Mouse (Mus musculus) MEL-GATA-1-ER (cell line): ENCODE measurements around the gene Sp6.

Experiments
- DNase-seq: peaks from one replicate; pipeline ENCODE4 v3.0.0-alpha.2; 2012; ENCODE audit warnings: low read depth; ENCODE audit errors: extremely low read depth

The Sp6 gene

GRCm38 (mm10) chr11:97013121-97013670 lies at the start of gene Sp6:
Gene Sp6, plus strand, starts transcription at chr11:97013394.
- no peak for DNase-seq

- DNase-seq, result no peak
These were observed 49.6 kb upstream of the Sp6 start for GRCm38 (mm10) chr11:96963580-96963979.

- DNase-seq, result no peak
These were observed 47.0 kb upstream of the Sp6 start for GRCm38 (mm10) chr11:96966172-96966571.

- no peak for DNase-seq
These were observed 46.2 kb upstream of the Sp6 start for GRCm38 (mm10) chr11:96966914-96967543.

GRCm38 (mm10) chr11:96967544-96968269 lies 45.5 kb upstream of the Sp6 start:
- DNase-seq, result no peak

GRCm38 (mm10) chr11:96968476-96968875 lies 44.7 kb upstream of the Sp6 start:
- DNase-seq, result no peak

- peak; percentile 66 for DNase-seq
These were observed 43.9 kb upstream of the Sp6 start for GRCm38 (mm10) chr11:96969280-96969722.

- no peak for DNase-seq
These were observed 43.4 kb upstream of the Sp6 start for GRCm38 (mm10) chr11:96969746-96970145.

GRCm38 (mm10) chr11:96970341-96970740 lies 42.9 kb upstream of the Sp6 start:
- no peak for DNase-seq

- no peak for DNase-seq
These were observed 40.3 kb upstream of the Sp6 start for GRCm38 (mm10) chr11:96972906-96973305.

- DNase-seq, result no peak
These were observed 39.7 kb upstream of the Sp6 start for GRCm38 (mm10) chr11:96973426-96973964.

GRCm38 (mm10) chr11:96974813-96975212 lies 38.4 kb upstream of the Sp6 start:
- no peak for DNase-seq

- DNase-seq, result no peak
These were observed 37.4 kb upstream of the Sp6 start for GRCm38 (mm10) chr11:96975511-96976378.

- DNase-seq, result no peak
These were observed 36.9 kb upstream of the Sp6 start for GRCm38 (mm10) chr11:96976379-96976687.

- no peak for DNase-seq
These were observed 36.1 kb upstream of the Sp6 start for GRCm38 (mm10) chr11:96976911-96977591.

GRCm38 (mm10) chr11:96977606-96978400 lies 35.4 kb upstream of the Sp6 start:
- peak; percentile 100 for DNase-seq

- DNase-seq, result no peak
These were observed 34.6 kb upstream of the Sp6 start for GRCm38 (mm10) chr11:96978401-96979246.

- no peak for DNase-seq
These were observed 33.9 kb upstream of the Sp6 start for GRCm38 (mm10) chr11:96979329-96979728.

- DNase-seq, result no peak
These were observed 33.2 kb upstream of the Sp6 start for GRCm38 (mm10) chr11:96980021-96980420.
